Mouse (Mus musculus) small intestine, adult 2 months (tissue): ENCODE data around the gene Adam15.

Experiments
- CTCF ChIP-seq: fragments of 200-500 bp; IDR thresholded peaks from 2 replicates; pipeline ENCODE4 v1.5.1; 2012; ENCODE audit warnings: low read depth, mild to moderate bottlenecking, control low read depth, inconsistent platforms, low read length, moderate library complexity, mixed read lengths; ENCODE audit not compliant: insufficient replicate concordance, insufficient read length; ENCODE audit errors: extremely low read depth
- POLR2A ChIP-seq: fragments of 200-500 bp; IDR thresholded peaks from 2 replicates; pipeline ENCODE4 v1.6.1; 2012; ENCODE audit warnings: low read depth, mild to moderate bottlenecking, control low read depth, inconsistent platforms, low read length, moderate library complexity

DNA sequence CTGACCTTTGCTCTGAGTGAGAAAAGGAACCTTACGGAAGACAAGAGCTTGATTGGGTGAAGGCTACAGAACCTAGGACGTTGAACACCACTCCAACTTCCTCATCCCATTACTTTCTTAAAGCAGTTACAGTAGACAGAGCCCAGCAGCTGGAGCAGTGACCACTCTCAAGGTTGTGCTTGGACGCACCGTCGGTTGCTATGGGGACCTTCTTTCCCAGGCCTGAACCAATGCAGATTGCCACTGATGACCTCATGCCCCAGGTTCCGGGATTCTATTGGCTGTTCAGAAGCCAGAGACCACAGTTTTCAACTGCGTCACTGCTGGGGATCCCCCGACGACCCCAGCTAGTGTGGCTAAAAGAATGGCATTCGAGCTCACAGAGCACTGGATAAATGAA, 18.8 kb downstream of the Adam15 start:
- TF ChIP-seq CTCF (no peak), POLR2A (no peak)
